Mouse (Mus musculus): Measurements from ENCODE around the gene Gngt2. TPM values are rescaled to one million over a fixed set of nuclear protein-coding genes. Genes with fewer than 3 reads are reported as not detected.

Gene Gngt2
- polyA plus RNA-seq (2016; fragmentation: Nextera tagmentation; extraction: Ambion mirVana), result 39.1 and 39.2 TPM in 2 replicates

DNA sequence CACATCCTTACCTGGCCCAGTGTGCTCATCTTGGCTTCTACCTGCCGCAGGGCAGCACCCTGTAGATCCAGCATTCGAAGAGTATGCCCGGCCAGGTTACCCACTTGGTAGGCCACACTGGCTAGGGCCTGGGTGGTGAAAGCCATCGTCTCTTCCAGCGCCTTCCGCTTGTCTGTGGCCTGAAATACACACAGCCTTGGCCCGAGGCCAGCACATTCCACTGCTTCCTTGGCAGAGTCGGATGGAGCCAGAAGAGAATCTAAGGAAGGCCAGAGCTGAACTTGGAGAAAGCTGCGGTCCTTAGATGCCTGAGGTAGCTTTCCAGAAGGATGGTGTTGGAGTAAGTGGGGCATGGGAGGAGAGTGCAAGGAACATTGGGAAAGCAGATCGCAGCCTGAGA lies at the start of gene Gngt2:
Gene Gngt2, plus strand, starts transcription at position 158 of the 400 bp plus-strand sequence.
- peak; percentile 7; the same call in 1 of the 2 replicates for ATAC-seq (ENCODE audit: insufficient number of reproducible peaks, low FRiP score)
- Histone ChIP-seq H3K4me3 (no peak within 1 kb of the TSS), H3K9ac (no peak within 1 kb of the TSS), H3K27ac (ENCODE audit: poor library complexity, severe bottlenecking) (peak within 1 kb of the TSS; percentile 78), H3K4me2 (peak within 1 kb of the TSS; percentile 62), H3K4me1 (replicated peaks) (peaks cover 70% of the 10 kb centered on the region), H3K36me3 (no peaks in the 10 kb centered on the region), H3K27me3 (replicated peaks) (peaks cover 24% of the 10 kb centered on the region), H3K9me3 (replicated peaks) (no peaks in the 10 kb centered on the region)
- 25% methylated on average over 10 of the region's 10 CpGs for WGBS

GRCm38 (mm10) chr11:95789451-95789891 lies 47.5 kb upstream of the Gngt2 start:
- Histone ChIP-seq H3K9me3 (replicated peaks) (0 out of 2 replicates have a peak, but pooled peaks cover 2% of the 10 kb centered on the region), H3K4me1 (replicated peaks) (peaks cover 17% of the 10 kb centered on the region), H3K4me2 (no peak overlapping the region), H3K36me3 (no peaks in the 10 kb centered on the region), H3K4me3 (no peak overlapping the region), H3K27me3 (replicated peaks) (no peaks in the 10 kb centered on the region), H3K9ac (no peak overlapping the region), H3K27ac (ENCODE audit: poor library complexity, severe bottlenecking) (no peak overlapping the region)
- WGBS, result 76% methylated on average over 8 of the region's 8 CpGs
- no peak for ATAC-seq (ENCODE audit: insufficient number of reproducible peaks, low FRiP score)

- no peaks in the 10 kb centered on the region for H3K9me3 ChIP-seq (replicated peaks)
- H3K4me1 ChIP-seq (replicated peaks), result peaks cover 37% of the 10 kb centered on the region
- H3K27me3 ChIP-seq (replicated peaks), result peaks cover 4% of the 10 kb centered on the region; the same call in 1 of the 2 replicates
- no peak overlapping the region for H3K4me2 ChIP-seq
- WGBS, result 80% methylated on average over 13 of the region's 13 CpGs
- H3K36me3 ChIP-seq, result no peaks in the 10 kb centered on the region
- ATAC-seq (ENCODE audit: insufficient number of reproducible peaks, low FRiP score), result no peak
- no peak overlapping the region for H3K9ac ChIP-seq
- no peak overlapping the region for H3K4me3 ChIP-seq
- H3K27ac ChIP-seq (ENCODE audit: poor library complexity, severe bottlenecking), result no peak overlapping the region
Measured at GRCm38 (mm10) chr11:95791787-95792186, 45.2 kb upstream of the Gngt2 start.

DNA sequence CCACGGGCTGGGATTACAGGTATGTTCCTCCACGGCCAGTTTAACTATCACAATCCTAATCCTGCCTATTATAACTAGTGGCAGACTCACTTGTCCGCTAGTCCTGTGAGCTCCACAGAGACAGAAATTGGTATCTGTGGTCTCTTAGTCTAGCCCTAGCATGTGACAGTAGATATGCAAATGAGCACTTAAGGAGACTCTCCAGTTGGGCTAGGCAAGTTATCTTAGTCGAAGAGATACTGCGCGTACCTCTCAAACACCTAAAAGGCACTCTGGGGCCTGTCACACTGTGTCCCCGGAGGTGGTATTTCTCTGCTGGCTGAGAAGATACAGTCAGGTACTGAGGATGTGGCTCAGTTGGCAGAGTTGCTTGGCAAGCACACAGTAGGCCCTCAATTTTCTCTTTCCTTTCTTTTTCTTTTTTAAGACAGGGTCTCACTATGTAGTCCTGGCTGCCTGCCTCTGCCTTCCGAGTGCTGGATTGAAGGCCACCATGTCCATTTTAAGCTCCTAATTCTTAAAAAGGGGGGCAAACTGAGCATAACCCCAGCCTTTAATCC lies 44.0 kb upstream of the Gngt2 start:
- ATAC-seq (ENCODE audit: insufficient number of reproducible peaks, low FRiP score), result peak; percentile 45; the same call in 1 of the 2 replicates
- Histone ChIP-seq H3K9me3 (replicated peaks) (no peaks in the 10 kb centered on the region), H3K4me2 (no peak overlapping the region), H3K4me1 (replicated peaks) (peaks cover 40% of the 10 kb centered on the region), H3K9ac (no peak overlapping the region), H3K27ac (ENCODE audit: poor library complexity, severe bottlenecking) (no peak overlapping the region), H3K36me3 (no peaks in the 10 kb centered on the region), H3K4me3 (no peak overlapping the region), H3K27me3 (replicated peaks) (peaks cover 12% of the 10 kb centered on the region; the same call in 1 of the 2 replicates)
- WGBS, result 61% methylated on average over 8 of the region's 8 CpGs

DNA sequence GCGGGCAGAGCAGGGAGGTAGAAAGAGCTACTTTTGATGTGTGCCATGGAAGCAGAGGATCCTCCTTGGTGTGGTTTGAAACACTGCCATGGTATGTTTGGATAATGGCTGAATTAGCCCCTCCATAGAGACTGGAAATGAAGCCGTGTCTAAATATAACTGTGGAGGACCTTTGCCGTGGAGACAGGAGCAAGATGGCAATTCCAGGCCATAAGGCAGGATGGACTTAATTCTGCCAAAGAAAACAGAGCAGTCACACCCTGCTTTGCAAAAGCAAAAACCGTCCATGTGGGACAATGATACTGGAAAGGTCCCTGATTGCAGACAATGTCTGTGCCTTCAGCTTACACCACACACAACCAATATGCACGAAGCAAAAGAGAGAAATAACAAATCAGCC lies 42.8 kb upstream of the Gngt2 start:
- Histone ChIP-seq H3K4me2 (no peak overlapping the region), H3K4me3 (no peak overlapping the region), H3K9ac (no peak overlapping the region), H3K27ac (ENCODE audit: poor library complexity, severe bottlenecking) (peak overlapping the region; percentile 41; the same call in 1 of the 2 replicates), H3K27me3 (replicated peaks) (peaks cover 18% of the 10 kb centered on the region; the same call in 1 of the 2 replicates), H3K36me3 (no peaks in the 10 kb centered on the region), H3K4me1 (replicated peaks) (peaks cover 40% of the 10 kb centered on the region), H3K9me3 (replicated peaks) (no peaks in the 10 kb centered on the region)
- ATAC-seq (ENCODE audit: insufficient number of reproducible peaks, low FRiP score), result no peak
- WGBS, result 44% methylated on average over 5 of the region's 5 CpGs

DNA sequence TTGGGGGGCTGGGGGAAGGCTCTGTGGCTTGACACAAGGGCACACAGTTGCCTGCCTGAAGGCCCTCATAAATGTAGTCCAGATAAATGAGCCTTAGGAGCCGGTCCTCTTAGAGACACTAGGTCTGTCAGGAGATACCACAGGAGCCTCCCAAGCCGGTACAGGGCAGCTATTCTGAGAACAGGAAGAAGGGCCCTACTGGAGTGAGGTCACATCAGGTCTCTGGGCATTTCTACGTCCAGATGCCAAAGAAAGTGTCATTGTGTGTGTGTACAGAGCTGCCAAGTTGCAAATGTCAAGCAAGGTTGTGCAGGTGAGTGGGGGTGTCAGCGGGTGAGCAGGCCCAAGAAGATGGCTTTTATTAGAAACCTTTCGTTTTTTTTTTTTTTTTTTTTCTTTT lies 41.4 kb upstream of the Gngt2 start:
- Histone ChIP-seq H3K27me3 (replicated peaks) (peaks cover 18% of the 10 kb centered on the region; the same call in 1 of the 2 replicates), H3K4me3 (no peak overlapping the region), H3K4me2 (no peak overlapping the region), H3K27ac (ENCODE audit: poor library complexity, severe bottlenecking) (no peak overlapping the region), H3K4me1 (replicated peaks) (peaks cover 40% of the 10 kb centered on the region), H3K9me3 (replicated peaks) (no peaks in the 10 kb centered on the region), H3K36me3 (no peaks in the 10 kb centered on the region), H3K9ac (no peak overlapping the region)
- ATAC-seq (ENCODE audit: insufficient number of reproducible peaks, low FRiP score), result no peak
- WGBS, result 41% methylated on average over 5 of the region's 5 CpGs

DNA sequence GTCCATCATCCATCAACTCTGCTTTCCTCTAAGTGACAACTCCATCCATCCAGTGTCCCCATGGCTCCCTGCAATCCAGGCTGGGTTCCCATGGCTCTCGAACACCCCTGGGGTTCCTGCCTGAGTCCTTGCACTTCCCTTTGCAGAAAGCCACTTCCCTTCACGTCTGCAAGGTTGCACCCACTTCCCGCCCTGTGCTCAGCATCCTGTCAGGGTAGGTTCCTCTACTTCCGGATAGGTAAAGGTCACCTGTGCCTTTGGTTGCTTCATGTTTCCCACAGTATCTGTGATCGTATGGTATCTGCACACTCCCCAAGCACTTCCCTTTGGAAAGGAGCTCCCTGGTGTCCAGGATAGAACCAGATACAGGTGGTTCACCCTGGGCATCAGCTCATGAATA lies 32.0 kb upstream of the Gngt2 start:
- ATAC-seq (ENCODE audit: insufficient number of reproducible peaks, low FRiP score), result no peak
- 62% methylated on average over 5 of the region's 5 CpGs for WGBS

GRCm38 (mm10) chr11:95805527-95805926 lies 31.5 kb upstream of the Gngt2 start:
- no peaks in the 10 kb centered on the region for H3K36me3 ChIP-seq
- H3K27me3 ChIP-seq (replicated peaks), result no peaks in the 10 kb centered on the region
- 0 out of 2 replicates have a peak overlapping the region, but pooled peaks have one; percentile 31 for H3K27ac ChIP-seq (ENCODE audit: poor library complexity, severe bottlenecking)
- H3K9ac ChIP-seq, result no peak overlapping the region
- H3K4me3 ChIP-seq, result no peak overlapping the region
- peaks cover 10% of the 10 kb centered on the region for H3K9me3 ChIP-seq (replicated peaks)
- 15% methylated on average over 3 of the region's 3 CpGs for WGBS
- H3K4me2 ChIP-seq, result no peak overlapping the region
- H3K4me1 ChIP-seq (replicated peaks), result peaks cover 7% of the 10 kb centered on the region
- peak; percentile 81 for ATAC-seq (ENCODE audit: insufficient number of reproducible peaks, low FRiP score)

More for the DNA sequence above, 32.0 kb upstream of the Gngt2 start:
- Histone ChIP-seq H3K4me1 (replicated peaks) (peaks cover 7% of the 10 kb centered on the region), H3K27ac (ENCODE audit: poor library complexity, severe bottlenecking) (0 out of 2 replicates have a peak overlapping the region, but pooled peaks have one; percentile 31), H3K27me3 (replicated peaks) (no peaks in the 10 kb centered on the region), H3K4me2 (no peak overlapping the region), H3K9me3 (replicated peaks) (peaks cover 10% of the 10 kb centered on the region), H3K4me3 (no peak overlapping the region), H3K36me3 (no peaks in the 10 kb centered on the region), H3K9ac (no peak overlapping the region)

DNA sequence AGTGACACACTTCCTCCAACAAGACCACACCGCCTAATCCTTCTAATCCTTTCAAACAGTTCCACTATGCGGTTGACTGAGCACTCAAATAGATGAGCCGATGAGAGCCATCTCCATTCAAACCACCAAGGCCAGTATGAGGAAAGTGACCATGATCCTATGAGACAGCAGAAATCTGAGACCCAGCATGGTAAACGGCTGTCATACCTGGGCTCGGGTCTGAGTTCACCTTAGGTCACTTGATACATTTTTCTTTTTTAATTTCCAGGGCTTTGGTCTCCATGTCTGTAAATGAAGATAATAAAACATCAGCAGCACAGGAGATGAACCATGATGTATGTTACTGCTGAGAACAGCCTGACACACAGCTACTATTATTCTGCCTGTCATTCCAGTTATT lies 29.1 kb upstream of the Gngt2 start:
- Histone ChIP-seq H3K4me2 (no peak overlapping the region), H3K27ac (ENCODE audit: poor library complexity, severe bottlenecking) (peak overlapping the region; percentile 34; the same call in 1 of the 2 replicates), H3K9ac (no peak overlapping the region), H3K36me3 (no peaks in the 10 kb centered on the region), H3K27me3 (replicated peaks) (no peaks in the 10 kb centered on the region), H3K4me1 (replicated peaks) (peaks cover 7% of the 10 kb centered on the region), H3K9me3 (replicated peaks) (peaks cover 10% of the 10 kb centered on the region), H3K4me3 (no peak overlapping the region)
- 93% methylated on average over 5 of the region's 5 CpGs for WGBS
- ATAC-seq (ENCODE audit: insufficient number of reproducible peaks, low FRiP score), result no peak

DNA sequence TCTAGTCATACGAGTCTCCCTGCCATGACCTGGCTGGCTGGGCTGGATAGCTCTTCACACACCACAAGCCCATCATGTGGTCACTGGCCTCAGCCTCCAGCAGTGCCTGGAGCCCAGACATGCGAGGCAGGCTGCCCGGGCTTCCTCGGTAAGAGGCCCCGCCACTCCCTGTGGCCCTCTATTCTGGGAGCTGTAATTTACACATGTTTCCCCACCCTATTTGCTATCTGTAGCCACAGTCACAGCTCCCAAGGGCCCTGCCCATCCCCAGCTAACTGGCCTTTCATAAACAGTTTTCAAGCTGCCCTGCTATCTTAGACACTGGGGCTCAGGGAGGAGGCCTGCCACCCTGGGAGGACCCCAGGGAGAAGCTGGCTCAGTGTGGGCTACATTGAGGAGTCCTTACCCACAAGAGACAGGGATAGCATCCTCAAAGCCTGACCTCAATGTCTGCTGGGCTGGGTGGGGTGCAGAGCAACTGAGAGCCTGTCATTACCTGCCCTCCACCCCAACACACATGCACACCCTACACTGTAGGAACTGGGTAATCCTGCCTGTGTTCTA lies 28.5 kb upstream of the Gngt2 start:
- no peak overlapping the region for H3K4me3 ChIP-seq
- no peak overlapping the region for H3K4me2 ChIP-seq
- peak; percentile 85 for ATAC-seq (ENCODE audit: insufficient number of reproducible peaks, low FRiP score)
- H3K36me3 ChIP-seq, result no peaks in the 10 kb centered on the region
- 57% methylated on average over 5 of the region's 5 CpGs for whole genome bisulfite sequencing
- H3K27me3 ChIP-seq (replicated peaks), result no peaks in the 10 kb centered on the region
- H3K9ac ChIP-seq, result no peak overlapping the region
- H3K9me3 ChIP-seq (replicated peaks), result peaks cover 10% of the 10 kb centered on the region
- H3K4me1 ChIP-seq (replicated peaks), result peaks cover 7% of the 10 kb centered on the region
- peak overlapping the region; percentile 34; the same call in 1 of the 2 replicates for H3K27ac ChIP-seq (ENCODE audit: poor library complexity, severe bottlenecking)

GRCm38 (mm10) chr11:95809603-95810002 lies 27.4 kb upstream of the Gngt2 start:
- Histone ChIP-seq H3K4me3 (no peak overlapping the region), H3K36me3 (no peaks in the 10 kb centered on the region), H3K27me3 (replicated peaks) (no peaks in the 10 kb centered on the region), H3K9me3 (replicated peaks) (peaks cover 10% of the 10 kb centered on the region), H3K27ac (ENCODE audit: poor library complexity, severe bottlenecking) (no peak overlapping the region), H3K9ac (no peak overlapping the region), H3K4me1 (replicated peaks) (peaks cover 7% of the 10 kb centered on the region), H3K4me2 (no peak overlapping the region)
- WGBS, result 54% methylated on average over 5 of the region's 5 CpGs
- ATAC-seq (ENCODE audit: insufficient number of reproducible peaks, low FRiP score), result no peak

Measured in heart, embryonic 12.5 days (tissue).